Mouse (Mus musculus) large intestine, adult 2 months (tissue): ENCODE data around the gene 5730522E02Rik. TPM values are rescaled to one million over a fixed set of nuclear protein-coding genes. Genes with fewer than 3 reads are reported as not detected.

ENCODE experiments used
- DNase-seq: peaks from one replicate; pipeline ENCODE4 v3.0.0-alpha.2; 2012; ENCODE audit warnings: low read depth, low spot score
- WGBS: fragments of 180-500 bp; shearing (Covaris S2); methylation state at CpG from one replicate; pipeline ENCODE4 v1.1.7; 2018; 5-methylcytosine and 5-hydroxymethylcytosine counted together
- polyA plus RNA-seq: library from polyadenylated mRNA; depleted of rRNA; stranded (reverse); fragments of >200 nt; gene quantifications from 2 replicates; pipeline ENCODE4 v1.2.3, GENCODE M21; 2012

5730522E02Rik gene
- polyA plus RNA-seq, 1 experiment: not detected

DNA sequence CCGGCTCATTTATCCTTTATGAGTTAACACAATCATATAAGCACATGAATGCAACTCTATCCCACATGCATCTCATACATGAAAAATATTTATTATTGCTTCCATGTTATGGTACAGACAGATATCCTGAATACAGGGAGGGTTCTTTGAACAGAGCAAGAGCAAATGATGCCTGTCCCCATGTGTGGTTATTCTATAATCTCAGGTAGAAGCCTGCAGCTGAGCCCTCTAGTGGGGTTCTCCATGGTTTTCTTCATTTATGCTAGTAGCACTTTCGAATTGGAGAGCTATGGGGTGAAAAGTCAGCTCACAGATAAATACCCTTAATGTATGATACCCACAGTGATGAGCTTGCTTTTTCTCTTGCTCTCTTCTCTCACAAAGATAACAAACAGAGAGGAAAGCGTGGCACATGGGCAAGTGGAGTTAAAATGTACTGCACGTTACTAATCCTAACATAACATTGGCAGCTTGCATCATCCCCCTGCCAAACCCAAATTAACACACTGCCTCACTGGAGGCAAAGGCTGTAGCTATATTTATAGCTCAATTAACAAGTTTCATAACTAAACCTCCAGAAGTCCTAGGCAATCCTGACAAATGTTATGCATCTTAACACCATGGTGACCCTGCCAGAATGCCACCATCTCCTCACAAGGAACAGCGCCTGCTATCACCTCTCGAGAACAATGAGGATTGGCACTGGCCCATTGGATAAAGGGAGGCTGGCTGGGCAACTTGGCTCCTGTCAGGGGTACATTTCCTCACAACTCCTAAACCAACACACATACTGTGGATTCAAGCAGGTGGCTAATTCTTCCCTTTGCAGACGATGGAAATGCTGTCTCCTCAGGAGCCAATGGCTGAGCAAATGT is 494.9 kb downstream of the 5730522E02Rik start:
- 69% methylated on average over 7 of the region's 7 CpGs for WGBS
- DNase-seq: no peak

DNA sequence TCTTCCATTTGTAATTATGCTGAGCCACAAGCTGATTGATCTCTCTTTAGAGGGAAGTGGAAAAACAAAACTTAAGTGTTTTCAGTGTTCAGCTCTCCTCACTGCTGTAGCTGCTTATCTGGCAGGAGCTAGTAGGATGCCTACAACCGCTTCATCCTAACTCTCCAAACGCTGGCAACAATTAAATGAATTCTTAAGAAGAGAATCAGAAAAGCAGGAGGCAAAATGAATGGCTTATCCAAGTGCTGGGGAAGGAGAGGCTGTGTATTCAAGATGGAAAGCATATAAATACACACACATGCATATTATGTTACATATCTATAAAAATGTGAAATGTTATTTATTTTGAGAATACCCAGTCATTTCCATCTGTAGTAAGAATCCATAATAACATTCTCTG is 500.0 kb downstream of the 5730522E02Rik start:
- DNase-seq: no peak
- 60% methylated on average over 2 of the region's 2 CpGs for WGBS

DNA sequence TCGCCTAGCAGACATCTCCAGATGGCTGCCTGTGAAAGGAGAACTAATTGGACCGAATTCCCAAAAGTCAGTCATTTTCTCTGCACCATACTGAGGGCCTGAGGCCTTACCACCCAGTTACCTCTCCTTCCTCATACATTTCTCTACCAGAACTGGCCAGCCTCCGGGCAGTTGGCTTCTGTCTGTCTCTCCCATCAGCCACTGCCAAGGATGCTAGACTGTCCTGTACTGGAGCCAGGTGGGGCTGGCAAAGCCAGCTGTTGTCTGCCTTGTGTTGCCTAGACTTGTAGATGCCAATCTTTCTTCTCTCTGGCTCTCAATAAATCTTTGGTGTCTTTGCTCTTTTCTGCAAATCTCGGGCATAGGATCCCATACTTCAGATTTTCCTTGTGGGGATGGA is 500.7 kb downstream of the 5730522E02Rik start:
- DNase-seq: no peak
- WGBS: 72% methylated on average over 4 of the region's 4 CpGs

DNA sequence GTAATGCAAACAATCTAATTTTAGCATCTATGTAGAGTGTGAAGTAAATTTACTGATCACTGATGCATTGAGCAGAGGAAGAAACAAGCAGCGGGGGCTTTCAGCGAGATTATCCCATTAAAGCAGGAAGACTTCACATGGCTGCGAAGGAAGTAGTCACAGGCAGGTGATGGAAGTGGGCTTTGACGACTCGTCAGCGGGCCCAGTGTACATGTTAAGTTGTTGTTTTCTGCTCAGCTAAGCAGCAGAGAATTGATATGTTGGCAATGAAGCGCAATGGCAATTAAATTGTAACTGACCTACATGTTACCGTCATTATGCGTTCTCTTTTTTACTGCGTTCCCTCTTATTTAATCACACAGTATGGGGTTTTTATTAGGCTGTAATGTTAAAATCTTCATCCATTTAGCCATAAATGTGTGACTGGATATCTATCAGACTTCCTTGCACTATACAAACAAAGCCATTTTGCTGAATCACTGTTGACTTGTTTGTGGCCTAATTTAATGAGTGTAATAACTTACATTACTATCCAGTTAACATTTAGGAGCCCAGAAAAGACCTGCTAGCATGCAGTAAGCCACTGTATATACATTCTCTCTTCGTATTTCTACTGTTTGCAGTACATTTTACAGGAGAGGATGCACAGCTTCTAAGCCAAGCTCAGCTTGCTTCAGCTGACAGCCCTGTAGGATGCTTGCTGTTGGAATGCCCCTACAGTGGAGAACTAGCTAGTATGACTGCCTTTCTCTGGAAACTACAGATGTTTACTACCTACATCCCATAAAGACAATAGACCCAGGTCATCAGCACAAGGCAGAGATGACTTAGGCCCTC is 506.0 kb downstream of the 5730522E02Rik start:
- no peak for DNase-seq
- WGBS: 51% methylated on average over 11 of the region's 11 CpGs

DNA sequence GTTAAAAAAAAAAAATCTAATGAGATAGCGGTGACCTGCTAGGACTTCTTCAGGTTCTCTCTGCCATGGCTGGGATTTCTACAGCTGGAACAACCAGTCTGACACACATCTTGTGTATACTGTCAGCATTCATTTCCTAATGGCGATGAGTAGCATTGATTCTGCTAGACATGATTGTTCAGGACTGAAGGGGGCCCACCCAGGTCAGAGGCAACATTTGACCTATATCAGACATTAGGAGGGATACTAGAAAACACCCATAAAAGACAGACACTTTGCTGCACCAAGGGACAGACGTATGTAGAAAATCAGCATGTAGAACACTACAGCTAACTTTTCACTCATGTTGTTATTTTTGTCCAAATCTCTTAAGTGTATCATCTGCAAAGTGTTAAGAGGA is 507.8 kb downstream of the 5730522E02Rik start:
- WGBS: 80% methylated on average over 3 of the region's 3 CpGs
- DNase-seq: no peak

DNA sequence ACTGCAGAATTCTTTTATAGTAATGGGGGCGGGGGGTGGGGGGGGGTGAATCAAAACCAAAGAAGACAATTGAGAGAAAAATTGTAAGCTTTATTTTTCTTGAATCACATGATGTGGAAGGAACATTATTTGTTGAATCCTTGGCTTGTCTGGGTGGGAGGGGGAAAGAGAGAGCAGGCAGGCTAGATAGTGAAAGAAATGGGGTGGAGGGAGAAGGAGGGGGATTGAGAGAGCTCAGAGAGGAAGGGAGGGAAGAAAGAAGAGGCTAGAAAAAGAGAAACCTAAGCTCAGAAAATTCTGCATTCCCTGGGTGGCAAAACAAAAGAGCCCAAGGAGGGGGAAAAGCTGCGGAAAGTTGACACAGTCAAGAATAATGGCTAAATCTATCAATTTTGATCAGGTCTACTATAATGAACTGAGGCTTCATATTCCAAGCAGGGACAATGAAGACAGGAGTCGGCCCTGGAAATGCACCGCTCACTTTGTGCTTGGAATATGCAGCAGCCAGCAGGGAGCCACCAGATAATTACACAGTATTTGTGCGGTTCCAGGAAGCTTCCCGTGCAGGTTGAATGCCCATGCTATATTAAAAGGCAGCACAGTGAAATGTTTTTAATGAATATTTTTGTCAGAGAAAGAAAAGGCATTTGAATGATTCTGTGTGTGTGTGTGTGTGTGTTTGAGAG is 512.9 kb downstream of the 5730522E02Rik start:
- no peak for DNase-seq
- WGBS: 69% methylated on average over 6 of the region's 6 CpGs

DNA sequence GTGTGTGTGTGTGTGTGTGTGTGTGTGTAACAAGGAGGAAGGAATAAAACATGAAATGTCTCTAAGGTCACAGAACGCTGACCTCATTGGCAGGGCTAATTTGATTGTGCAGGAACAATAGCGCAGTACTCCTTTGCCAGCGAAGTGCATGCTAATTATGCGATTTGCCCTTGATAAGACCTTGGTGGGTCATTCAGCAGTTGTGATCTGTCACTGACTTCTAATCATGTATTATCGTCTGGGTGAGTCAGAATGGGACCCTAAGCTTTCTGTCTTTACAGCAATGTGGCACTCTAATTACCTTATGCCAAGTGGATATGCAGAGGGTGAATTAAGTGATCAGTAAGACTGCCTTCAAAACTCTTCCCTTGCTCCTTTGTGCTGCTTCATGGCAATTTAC is 514.4 kb downstream of the 5730522E02Rik start:
- WGBS: 85% methylated on average over 5 of the region's 5 CpGs

DNA sequence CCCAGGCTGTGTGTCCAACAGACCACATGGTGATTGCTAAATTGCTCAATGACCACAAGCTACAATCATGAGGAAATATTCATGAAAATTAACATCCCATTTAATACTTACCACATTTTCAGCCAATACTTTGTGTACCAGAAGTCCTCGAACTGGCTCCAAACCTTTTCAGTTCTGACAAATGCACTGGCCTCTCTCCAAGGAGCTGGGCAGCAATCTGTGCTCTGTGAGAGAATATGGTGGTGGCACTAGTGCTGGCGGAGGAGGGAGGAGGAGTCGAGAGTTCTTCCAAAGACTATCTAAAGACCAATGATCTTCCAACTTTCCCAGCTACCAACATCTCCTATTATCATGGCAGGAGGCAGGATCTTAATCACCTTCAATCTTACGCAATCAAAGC is 525.8 kb downstream of the 5730522E02Rik start:
- DNase-seq: no peak
- WGBS: 87% methylated on average over 4 of the region's 4 CpGs

More for the DNA sequence above, 514.4 kb downstream of the 5730522E02Rik start:
- no peak for DNase-seq

DNA sequence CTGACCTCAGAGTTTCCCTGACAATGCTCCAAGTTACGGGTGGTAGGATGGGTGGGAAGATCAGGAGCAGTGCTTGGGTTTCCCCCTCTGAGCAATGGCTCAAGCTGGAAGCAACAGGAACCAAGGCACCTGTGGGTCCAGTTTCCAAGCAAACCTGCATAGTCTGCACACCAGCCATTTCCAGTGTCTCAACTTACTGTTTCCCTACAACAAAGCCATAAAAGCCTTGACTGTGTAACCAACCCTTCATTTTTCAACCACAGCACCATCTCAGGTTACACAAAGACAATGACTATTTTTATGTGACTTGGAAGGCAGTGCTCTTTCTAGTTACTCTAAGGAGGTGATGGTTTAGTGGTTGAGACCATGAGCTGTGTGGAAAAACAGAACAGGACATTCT is 530.7 kb downstream of the 5730522E02Rik start:
- no peak for DNase-seq
- WGBS: 75% methylated on average over 1 of the region's 1 CpGs

DNA sequence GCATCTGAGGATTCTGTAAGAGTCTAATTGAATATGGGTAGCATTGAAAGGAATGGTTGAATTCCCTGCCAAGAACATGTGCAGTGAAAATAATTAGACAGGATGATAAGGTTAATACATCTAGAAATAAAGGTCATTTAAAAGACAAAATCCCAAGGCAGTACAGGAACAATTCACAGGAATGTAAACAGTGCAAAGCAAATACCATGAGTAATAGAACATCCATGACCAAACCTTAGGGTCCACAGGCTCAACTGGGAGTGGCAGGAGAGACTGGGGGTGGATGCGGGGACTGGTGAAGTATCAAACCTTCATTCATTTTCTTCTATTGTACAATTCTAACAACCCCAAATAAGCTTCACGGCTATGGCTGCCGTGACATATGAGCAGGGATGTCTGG is 536.4 kb downstream of the 5730522E02Rik start:
- 51% methylated on average over 3 of the region's 3 CpGs for WGBS
- DNase-seq: no peak

DNA sequence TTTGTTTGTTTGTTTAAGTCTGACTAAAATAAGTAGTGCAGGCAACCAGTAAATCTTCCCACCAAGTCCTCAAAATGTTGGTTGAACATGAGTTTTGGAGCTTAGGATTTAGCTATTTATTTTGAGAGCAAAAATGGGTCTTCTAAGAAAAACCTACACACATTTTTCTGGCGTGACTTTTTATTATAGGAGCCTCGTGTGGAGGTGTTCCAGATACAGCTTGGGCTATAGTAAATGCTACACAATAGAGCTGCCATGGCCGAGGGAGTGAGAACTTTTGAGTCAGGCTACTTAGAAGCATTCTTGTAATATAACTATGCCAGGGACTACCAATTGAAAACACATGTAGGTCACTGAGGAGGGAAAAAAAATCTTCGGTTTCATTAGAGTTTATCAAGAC is 540.5 kb downstream of the 5730522E02Rik start:
- no peak for DNase-seq
- WGBS: 62% methylated on average over 4 of the region's 4 CpGs

DNA sequence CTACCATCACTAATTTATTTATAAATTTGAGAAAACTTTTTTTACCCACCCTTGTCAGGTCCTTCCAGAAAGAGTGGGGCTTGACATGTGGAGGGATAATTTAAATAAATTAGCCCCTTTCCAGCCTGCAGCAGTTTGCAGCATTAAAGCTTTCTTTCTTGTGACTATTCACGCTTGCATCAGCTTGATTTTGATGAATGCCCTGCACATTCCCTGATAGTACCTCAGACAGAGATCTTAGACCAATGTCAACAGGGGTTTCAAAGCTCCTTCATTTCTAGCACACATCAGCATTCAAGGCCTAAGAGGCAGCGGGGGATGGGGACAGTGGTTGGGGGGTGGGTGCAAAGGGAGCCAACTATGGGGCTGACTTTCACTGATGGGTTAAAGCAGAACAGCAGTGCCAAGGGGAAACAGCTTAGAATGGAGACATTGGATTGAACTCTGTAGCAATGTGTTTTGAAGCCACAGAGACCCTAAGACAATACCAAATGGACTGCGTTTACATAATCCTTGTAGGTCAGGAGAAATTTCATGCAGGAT is 545.9 kb downstream of the 5730522E02Rik start:
- WGBS: 83% methylated on average over 3 of the region's 3 CpGs

DNA sequence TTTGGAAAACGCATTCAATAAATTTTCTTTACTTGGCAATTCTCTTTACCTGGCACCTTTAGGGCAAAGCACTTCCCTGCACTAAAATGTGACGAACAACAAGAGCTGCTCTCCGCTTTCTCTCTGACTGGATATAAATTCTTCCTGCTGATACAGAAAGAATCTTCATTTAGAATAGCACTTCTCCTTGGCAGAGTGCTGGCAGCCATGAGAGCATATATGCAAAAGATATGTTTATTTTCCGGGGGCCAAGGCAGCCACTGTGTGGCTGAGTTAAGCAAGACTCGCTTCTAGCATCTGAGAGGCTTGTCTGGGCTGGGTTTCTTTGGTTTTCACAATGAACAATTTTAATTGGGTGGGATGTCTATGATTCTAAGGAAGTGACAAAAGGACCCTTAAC is 564.3 kb downstream of the 5730522E02Rik start:
- WGBS: 70% methylated on average over 5 of the region's 5 CpGs
- DNase-seq: no peak

More for the DNA sequence above, 545.9 kb downstream of the 5730522E02Rik start:
- no peak for DNase-seq

DNA sequence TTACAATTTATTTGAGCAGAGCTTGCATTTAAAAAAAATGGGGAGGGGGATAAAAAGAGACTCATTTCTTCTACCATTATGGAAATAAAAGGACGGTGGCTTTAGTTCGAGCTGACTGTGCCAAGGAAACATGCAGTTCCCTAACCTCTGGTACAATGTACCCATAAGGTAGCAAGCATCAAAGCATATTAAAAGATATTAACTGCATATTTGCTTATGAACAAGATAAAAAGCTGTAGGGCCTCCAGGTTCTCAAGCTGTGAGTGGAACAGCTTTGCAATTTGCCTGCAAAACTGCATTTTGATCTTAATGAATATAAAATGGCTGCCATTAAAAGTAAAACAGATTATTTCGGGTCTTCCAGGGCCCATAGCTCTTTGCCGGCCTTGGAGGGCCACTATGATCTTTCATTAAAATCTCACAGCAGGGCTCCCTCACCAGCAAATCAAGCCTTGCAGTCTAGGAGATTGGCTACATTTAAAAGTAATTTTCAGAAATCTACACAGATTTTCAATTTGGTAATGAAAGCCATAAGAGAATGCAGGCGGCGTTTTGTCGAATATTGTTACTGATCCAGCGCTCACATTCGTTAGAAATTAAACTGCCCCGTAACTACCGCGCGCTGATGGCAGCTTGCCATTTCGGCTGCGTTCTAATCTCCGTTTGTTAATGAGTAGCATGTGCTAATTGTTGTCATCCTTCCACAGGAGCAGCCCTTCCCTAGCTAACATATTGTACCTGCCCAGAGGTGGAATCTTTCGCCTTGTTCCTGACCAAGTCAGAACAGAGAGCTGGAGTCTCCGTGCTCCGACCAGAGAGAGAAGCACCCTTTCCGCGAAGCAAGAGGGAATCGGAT is 565.6 kb downstream of the 5730522E02Rik start:
- WGBS: 62% methylated on average over 22 of the region's 22 CpGs

DNA sequence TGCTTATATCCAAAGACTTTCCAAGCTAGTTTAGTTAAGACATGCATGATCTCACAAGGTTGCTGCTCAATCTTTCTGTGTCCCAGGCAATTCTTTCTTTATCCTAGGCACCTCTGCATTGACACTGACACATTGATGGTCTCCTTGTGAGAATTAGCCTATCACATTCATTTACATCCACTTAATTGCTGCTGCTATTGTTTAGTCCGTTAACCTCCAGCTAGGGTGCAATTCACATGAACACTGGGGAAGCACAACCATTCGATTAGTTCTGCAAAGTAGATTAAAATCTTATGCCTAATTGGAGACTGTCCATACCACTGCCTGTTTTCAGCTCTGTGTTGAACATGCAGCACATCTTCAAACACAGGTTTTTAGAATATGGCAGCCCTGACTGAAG is 603.7 kb downstream of the 5730522E02Rik start:
- 69% methylated on average over 2 of the region's 2 CpGs for WGBS
- DNase-seq: no peak

More for the DNA sequence above, 565.6 kb downstream of the 5730522E02Rik start:
- no peak for DNase-seq

DNA sequence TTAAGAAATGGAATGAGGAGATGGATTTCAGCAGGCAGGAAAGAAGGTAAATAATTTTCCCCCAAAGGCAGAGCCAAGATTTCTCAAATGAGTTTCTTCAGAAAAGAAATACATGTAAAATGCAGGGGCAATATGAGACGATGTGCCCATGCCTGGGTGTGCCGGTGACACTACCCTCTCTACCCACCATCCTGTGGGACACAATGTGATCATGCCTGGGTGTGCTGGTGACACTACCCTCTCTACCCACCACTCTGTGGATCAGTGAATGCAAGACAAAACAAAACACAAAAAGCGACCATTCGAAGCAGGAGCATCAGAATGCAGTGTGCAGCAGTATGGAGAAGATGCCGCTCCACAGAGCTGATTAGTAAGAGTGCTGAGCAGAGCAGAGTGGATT is 610.5 kb downstream of the 5730522E02Rik start:
- WGBS: 89% methylated on average over 5 of the region's 5 CpGs
- DNase-seq: no peak

DNA sequence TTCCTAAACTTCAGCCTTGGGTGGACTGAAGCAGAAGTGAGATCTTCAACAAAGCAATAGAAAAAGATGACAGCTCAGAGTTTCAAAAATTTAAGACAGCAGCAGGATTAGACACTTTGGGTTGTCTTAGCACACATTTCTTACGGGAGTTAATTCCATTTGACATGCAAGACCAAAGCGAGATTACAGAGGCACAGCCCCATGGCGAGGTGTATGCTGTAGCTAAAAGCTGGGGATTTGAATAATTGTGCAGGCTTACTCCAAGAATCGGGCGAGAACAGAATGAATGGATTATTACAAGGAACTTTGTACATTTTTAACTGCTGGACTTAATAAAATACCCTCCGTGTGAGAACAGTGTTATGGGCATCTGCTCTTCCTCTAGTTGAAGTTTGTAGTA is 615.3 kb downstream of the 5730522E02Rik start:
- WGBS: 62% methylated on average over 6 of the region's 6 CpGs

DNA sequence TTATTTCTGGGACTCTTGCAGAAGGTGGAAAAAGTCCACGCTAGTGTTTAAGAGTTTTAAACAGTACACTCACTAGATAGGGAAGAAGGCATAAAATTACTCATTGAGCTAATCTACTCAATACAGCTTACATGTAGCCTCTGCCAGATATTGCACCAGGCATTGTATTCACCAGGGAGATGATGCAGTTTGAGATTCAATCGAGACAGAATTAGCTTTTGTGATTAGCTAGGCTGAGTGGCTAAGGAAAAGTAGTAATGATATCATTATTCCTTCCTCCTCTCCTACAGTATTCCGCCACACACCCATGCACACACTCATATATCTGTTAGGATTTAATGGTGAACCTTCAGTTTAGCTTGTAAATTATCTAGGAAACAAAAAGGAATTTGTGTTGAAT is 615.8 kb downstream of the 5730522E02Rik start:
- 77% methylated on average over 3 of the region's 3 CpGs for WGBS
- DNase-seq: no peak

More for the DNA sequence above, 615.3 kb downstream of the 5730522E02Rik start:
- no peak for DNase-seq

DNA sequence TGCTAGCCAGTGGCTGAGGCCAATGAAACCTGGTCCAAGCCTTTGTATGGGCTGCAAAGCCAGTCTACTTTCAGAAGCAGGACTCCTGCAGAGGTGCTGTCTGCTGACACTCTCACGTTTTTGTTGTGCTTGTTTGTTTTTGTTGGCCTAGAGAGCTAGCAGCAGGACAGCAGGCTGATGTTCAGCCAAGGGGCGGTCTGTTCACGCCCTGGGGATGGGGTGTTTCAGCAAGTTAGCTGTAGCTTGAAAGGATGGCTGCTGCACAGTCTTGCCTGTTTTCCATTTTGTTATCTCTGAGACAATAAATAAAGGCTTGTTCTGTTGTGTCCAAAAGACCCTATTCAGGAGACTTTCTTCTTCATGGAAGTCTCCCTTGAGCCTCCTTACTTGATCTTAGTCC is 618.3 kb downstream of the 5730522E02Rik start:
- no peak for DNase-seq
- WGBS: 33% methylated on average over 3 of the region's 3 CpGs
